Comparison of ENCODE assay signal across 8 mouse cellular contexts in genomic region chr7:143458963-143459331, GRCm38 (mm10). TPM values are rescaled to one million over a fixed set of nuclear protein-coding genes. Genes with fewer than 3 reads are reported as not detected.
DNase-seq lines count a peak whose midpoint lies in the region; ATAC-seq and TF ChIP-seq lines count a peak whose summit lies in the region.

No protein-coding gene starts in this region.

- peaks cover 25% of the 10 kb centered on the region for H3K9me3 ChIP-seq in lung, embryonic 16.5 days (ENCODE audit: control insufficient read depth, low read length)
- peaks cover 6% of the 10 kb centered on the region; the same call in 1 of the 2 replicates for H3K9me3 ChIP-seq in forebrain, embryonic 14.5 days (replicated peaks; ENCODE audit: control insufficient read depth, low read length)
- H3K9me3 ChIP-seq in limb, embryonic 11.5 days (ENCODE audit: control insufficient read depth, low read length), result peaks cover 20% of the 10 kb centered on the region

- H3K36me3 ChIP-seq in lung, embryonic 16.5 days (ENCODE audit: control insufficient read depth, insufficient read depth, low read length), result no peaks in the 10 kb centered on the region
- H3K36me3 ChIP-seq in forebrain, embryonic 14.5 days (ENCODE audit: control insufficient read depth, insufficient read depth, low read length), result no peaks in the 10 kb centered on the region
- H3K36me3 ChIP-seq in limb, embryonic 11.5 days (ENCODE audit: control insufficient read depth, insufficient read depth, low read length), result no peaks in the 10 kb centered on the region

- peaks cover 4% of the 10 kb centered on the region; the same call in 1 of the 2 replicates for H3K4me1 ChIP-seq in lung, embryonic 16.5 days (replicated peaks; ENCODE audit: control insufficient read depth, insufficient read depth, low read length)
- no peaks in the 10 kb centered on the region for H3K4me1 ChIP-seq in forebrain, embryonic 14.5 days (ENCODE audit: control insufficient read depth, insufficient read depth, low read length)
- H3K4me1 ChIP-seq in limb, embryonic 11.5 days (ENCODE audit: control insufficient read depth, insufficient read depth, low read length), result 0 out of 2 replicates have a peak, but pooled peaks cover 15% of the 10 kb centered on the region
- 0 out of 2 replicates have a peak, but pooled peaks cover 9% of the 10 kb centered on the region for H3K4me1 ChIP-seq in olfactory bulb, adult 2 months (ENCODE audit: control insufficient read depth, insufficient read depth, low read length)

- peak overlapping the region; percentile 78 for H3K9ac ChIP-seq in lung, embryonic 16.5 days (ENCODE audit: low read length)
- peak overlapping the region; percentile 65 for H3K9ac ChIP-seq in forebrain, embryonic 14.5 days (ENCODE audit: low read length)
- peak overlapping the region; percentile 88 for H3K9ac ChIP-seq in limb, embryonic 11.5 days (ENCODE audit: low read length)

- no peak for DNase-seq in lung, postnatal 10 days
- no peak for DNase-seq in forebrain, embryonic 14.5 days (ENCODE audit: low spot score)
- DNase-seq in limb, embryonic 11.5 days (ENCODE audit: low spot score), result no peak
- no peak for DNase-seq in right cerebral cortex, postnatal 4 days
- DNase-seq in cerebellum, postnatal 14 days, result no peak

- H3K4me3 ChIP-seq in lung, embryonic 16.5 days (ENCODE audit: low read length), result peak overlapping the region; percentile 63
- peak overlapping the region; percentile 46 for H3K4me3 ChIP-seq in forebrain, embryonic 14.5 days (ENCODE audit: low read depth, low read length)
- H3K4me3 ChIP-seq in limb, embryonic 11.5 days (ENCODE audit: low read depth, low read length), result peak overlapping the region; percentile 72
- H3K4me3 ChIP-seq in olfactory bulb, adult 2 months (ENCODE audit: insufficient read depth, low read depth, low read length), result peak overlapping the region; percentile 6; the same call in 1 of the 2 replicates

- WGBS in lung, embryonic 16.5 days, result 13% methylated on average over 38 of the region's 38 CpGs
- 29% methylated on average over 38 of the region's 38 CpGs for WGBS in forebrain, embryonic 14.5 days
- 20% methylated on average over 27 of the region's 38 CpGs for WGBS in limb, embryonic 11.5 days
- 32% methylated on average over 38 of the region's 38 CpGs for WGBS in olfactory bulb, adult 2 months

- TF ChIP-seq POLR2A in olfactory bulb, adult 2 months (IDR thresholded peaks at IDR 0.05; ENCODE audit: insufficient read depth, low read depth, low read length), result no peak

- H3K4me2 ChIP-seq in lung, embryonic 16.5 days (ENCODE audit: low read depth, low read length), result peak overlapping the region; percentile 60
- H3K4me2 ChIP-seq in forebrain, embryonic 14.5 days (ENCODE audit: low read length), result peak overlapping the region; percentile 54
- peak overlapping the region; percentile 62 for H3K4me2 ChIP-seq in limb, embryonic 11.5 days (ENCODE audit: low read depth, severe bottlenecking)

- H3K27ac ChIP-seq in lung, embryonic 16.5 days (ENCODE audit: low read length), result peak overlapping the region; percentile 73
- 0 out of 2 replicates have a peak overlapping the region, but pooled peaks have one; percentile 40 for H3K27ac ChIP-seq in forebrain, embryonic 14.5 days (ENCODE audit: low read depth, low read length)
- peak overlapping the region; percentile 72; the same call in 1 of the 2 replicates for H3K27ac ChIP-seq in limb, embryonic 11.5 days (replicated peaks; ENCODE audit: low read depth, low read length)
- no peak overlapping the region for H3K27ac ChIP-seq in olfactory bulb, adult 2 months (ENCODE audit: insufficient read depth, low read depth, low read length)

- ATAC-seq in lung, embryonic 16.5 days (ENCODE audit: low read depth), result no peak
- ATAC-seq in forebrain, embryonic 14.5 days, result no peak
- ATAC-seq in limb, embryonic 11.5 days (ENCODE audit: insufficient number of reproducible peaks, low FRiP score, low TSS enrichment, low read depth), result no peak
- ATAC-seq in CD4-positive, CD25-positive, alpha-beta regulatory T cell, adult 4 months, result no peak

- no peak for TF ChIP-seq CTCF in olfactory bulb, adult 2 months (IDR thresholded peaks at IDR 0.05; ENCODE audit: insufficient read depth, low read depth, low read length)

- no peaks in the 10 kb centered on the region for H3K27me3 ChIP-seq in lung, embryonic 16.5 days (ENCODE audit: control insufficient read depth, insufficient read depth, low read depth, low read length)
- H3K27me3 ChIP-seq in forebrain, embryonic 14.5 days (replicated peaks; ENCODE audit: control insufficient read depth, insufficient read depth, low read length), result peaks cover 12% of the 10 kb centered on the region; the same call in 1 of the 2 replicates
- no peaks in the 10 kb centered on the region for H3K27me3 ChIP-seq in limb, embryonic 11.5 days (ENCODE audit: control insufficient read depth, insufficient read depth, low read length)

RNA-seq across cellular contexts. Expression of gene Cdkn1c, which starts 1.9 kb away (rescaled TPM):
- 434 and 478 TPM in 2 replicates for polyA plus RNA-seq in lung, embryonic 16.5 days (2015; fragmentation: Nextera tagmentation; extraction: Ambion mirVana)
- 229 and 231 TPM in 2 replicates for polyA plus RNA-seq in forebrain, embryonic 14.5 days (2014; fragmentation: Nextera tagmentation; extraction: Ambion mirVana)
- polyA plus RNA-seq in limb, embryonic 11.5 days (2014; fragmentation: Nextera tagmentation; extraction: Ambion mirVana), result 1,044 and 1,081 TPM in 2 replicates
- polyA plus RNA-seq in olfactory bulb, adult 2 months (2012; ENCODE audit: insufficient read depth, insufficient read length, low replicate concordance, missing spikeins), result not detected in 2 replicates
- polyA plus RNA-seq in CD4-positive, CD25-positive, alpha-beta regulatory T cell, adult 4 months (2017; shearing (Covaris generic)), result 1 to 10 TPM in 1 of 2 experiments, under 1 TPM in 1; 0.87 to 1.3 TPM

RNA-seq across cellular contexts. Expression of gene Slc22a18, which starts 14.6 kb away (rescaled TPM):
- polyA plus RNA-seq in lung, embryonic 16.5 days (2015; fragmentation: Nextera tagmentation; extraction: Ambion mirVana), result 3.5 and 5.4 TPM in 2 replicates
- 0.52 and 0.66 TPM in 2 replicates for polyA plus RNA-seq in forebrain, embryonic 14.5 days (2014; fragmentation: Nextera tagmentation; extraction: Ambion mirVana)
- polyA plus RNA-seq in limb, embryonic 11.5 days (2014; fragmentation: Nextera tagmentation; extraction: Ambion mirVana), result 0.96 and 0.97 TPM in 2 replicates
- polyA plus RNA-seq in olfactory bulb, adult 2 months (2012; ENCODE audit: insufficient read depth, insufficient read length, low replicate concordance, missing spikeins), result not detected in 2 replicates
- not detected for polyA plus RNA-seq in CD4-positive, CD25-positive, alpha-beta regulatory T cell, adult 4 months (2017; shearing (Covaris generic))

RNA-seq across cellular contexts. Expression of gene Phlda2, which starts 44.0 kb away (rescaled TPM):
- 5.4 and 6.2 TPM in 2 replicates for polyA plus RNA-seq in lung, embryonic 16.5 days (2015; fragmentation: Nextera tagmentation; extraction: Ambion mirVana)
- 0.32 TPM in 1 of 2 replicates, not detected in the other for polyA plus RNA-seq in forebrain, embryonic 14.5 days (2014; fragmentation: Nextera tagmentation; extraction: Ambion mirVana)
- polyA plus RNA-seq in limb, embryonic 11.5 days (2014; fragmentation: Nextera tagmentation; extraction: Ambion mirVana), result 7.5 and 9.6 TPM in 2 replicates
- polyA plus RNA-seq in olfactory bulb, adult 2 months (2012; ENCODE audit: insufficient read depth, insufficient read length, low replicate concordance, missing spikeins), result not detected in 2 replicates
- under 1 TPM in 1 of 2 experiments, not detected in 1; 0.58 TPM for polyA plus RNA-seq in CD4-positive, CD25-positive, alpha-beta regulatory T cell, adult 4 months (2017; shearing (Covaris generic))

Comparison
In these comparisons a context has a peak if more than half of its experiments do, and no peak if none do; other contexts are left out.
1. H3K4me3 ChIP-seq: peak in every context shown above with its lines; median percentile 72 in limb, embryonic 11.5 days; 63 in lung, embryonic 16.5 days; 46 in forebrain, embryonic 14.5 days; 6 in olfactory bulb, adult 2 months.
2. RNA of gene Cdkn1c, which starts 1.9 kb away (polyA plus RNA-seq): 1,044 to 1,081 TPM in limb, embryonic 11.5 days, 434 to 478 TPM in lung, embryonic 16.5 days and 229 to 231 TPM in forebrain, embryonic 14.5 days; 0.87 to 1.3 TPM in CD4-positive, CD25-positive, alpha-beta regulatory T cell, adult 4 months and not detected in olfactory bulb, adult 2 months; every median in the first group is over 100 times any median in the second.
3. Peak in every context shown above with its lines, with median percentiles within 50 percentile points of each other: H3K4me2 ChIP-seq and H3K9ac ChIP-seq.